Mouse (Mus musculus) forebrain, embryonic 12.5 days (tissue): ENCODE measurements at regions not wholly inside any gene's neighbourhood (a gene's known extent, or its start where the extent isn't known, plus 50 kb on each side); places are given as distances from the start of the nearest gene placed in this dataset.

Source experiments
- ATAC-seq: fragments of 200-750 bp; cut with Nextera tagmentation; 2 replicates; pipeline ENCODE4 v1.8.0; 2017; ENCODE audit warnings: moderate TSS enrichment; ENCODE audit not compliant: low FRiP score
- H3K27ac ChIP-seq: fragments of 300-500 bp; sonication (generic); 2 replicates; pipeline ENCODE4 v1.5.1; 2016; ENCODE audit warnings: mild to moderate bottlenecking
- H3K27me3 ChIP-seq: fragments of 300-500 bp; sonication (generic); 2 replicates; pipeline ENCODE4 v1.6.1; 2016; ENCODE audit warnings: mild to moderate bottlenecking
- H3K36me3 ChIP-seq: fragments of 300-500 bp; sonication (generic); replicated peaks from 2 replicates; pipeline ENCODE4 v1.6.1; 2016; ENCODE audit warnings: mild to moderate bottlenecking
- H3K4me1 ChIP-seq: fragments of 300-500 bp; sonication (generic); 2 replicates; pipeline ENCODE4 v1.6.1; 2016
- H3K4me2 ChIP-seq: fragments of 300-500 bp; sonication (generic); 2 replicates; pipeline ENCODE4 v1.6.1; 2016; ENCODE audit warnings: mild to moderate bottlenecking, moderate library complexity
- H3K4me3 ChIP-seq: fragments of 300-500 bp; sonication (generic); replicated peaks from 2 replicates; pipeline ENCODE4 v1.5.1; 2016; ENCODE audit warnings: mild to moderate bottlenecking
- H3K9ac ChIP-seq: fragments of 300-500 bp; sonication (generic); 2 replicates; pipeline ENCODE4 v1.6.1; 2016; ENCODE audit warnings: mild to moderate bottlenecking
- H3K9me3 ChIP-seq: fragments of 300-500 bp; sonication (generic); 2 replicates; pipeline ENCODE4 v1.6.1; 2016
- WGBS: fragments of 180-500 bp; shearing (Covaris S2); methylation state at CpG from one replicate; pipeline ENCODE4 v1.1.7; 2016; 5-methylcytosine and 5-hydroxymethylcytosine counted together

- Histone ChIP-seq H3K4me3 (no peak overlapping the region), H3K27me3 (no peaks in the 10 kb centered on the region), H3K36me3 (no peaks in the 10 kb centered on the region), H3K9ac (no peak overlapping the region), H3K9me3 (no peaks in the 10 kb centered on the region), H3K4me2 (no peak overlapping the region), H3K27ac (no peak overlapping the region), H3K4me1 (no peaks in the 10 kb centered on the region)
- no peak for ATAC-seq
- WGBS, result 74% methylated on average over 5 of the region's 5 CpGs
These were observed 360.1 kb downstream of the Gsdmc2 start for GRCm38 (mm10) chr15:63484910-63485309.

- no peaks in the 10 kb centered on the region for H3K36me3 ChIP-seq
- H3K4me2 ChIP-seq, result no peak overlapping the region
- WGBS, result 59% methylated on average over 4 of the region's 4 CpGs
- ATAC-seq, result no peak
- H3K9me3 ChIP-seq, result no peaks in the 10 kb centered on the region
- no peaks in the 10 kb centered on the region for H3K27me3 ChIP-seq
- no peaks in the 10 kb centered on the region for H3K4me1 ChIP-seq
- no peak overlapping the region for H3K9ac ChIP-seq
- H3K4me3 ChIP-seq, result no peak overlapping the region
- H3K27ac ChIP-seq, result no peak overlapping the region
These were observed 360.6 kb downstream of the Gsdmc2 start for GRCm38 (mm10) chr15:63484217-63484887.

- WGBS, result 63% methylated on average over 1 of the region's 1 CpGs
- H3K27ac ChIP-seq, result no peak overlapping the region
These were observed 365.6 kb downstream of the Gsdmc2 start for GRCm38 (mm10) chr15:63479270-63479805.

GRCm38 (mm10) chr15:63466916-63467315 is 378.1 kb downstream of the Gsdmc2 start:
- Histone ChIP-seq H3K36me3 (no peaks in the 10 kb centered on the region), H3K4me1 (no peaks in the 10 kb centered on the region), H3K4me2 (no peak overlapping the region), H3K9ac (no peak overlapping the region), H3K9me3 (no peaks in the 10 kb centered on the region), H3K27me3 (no peaks in the 10 kb centered on the region), H3K27ac (no peak overlapping the region), H3K4me3 (no peak overlapping the region)
- WGBS, result 89% methylated on average over 1 of the region's 1 CpGs
- ATAC-seq, result no peak

More at GRCm38 (mm10) chr15:63479270-63479805, 365.6 kb downstream of the Gsdmc2 start:
- no peak for ATAC-seq
- Histone ChIP-seq H3K9me3 (no peaks in the 10 kb centered on the region), H3K27me3 (no peaks in the 10 kb centered on the region), H3K4me2 (no peak overlapping the region), H3K9ac (no peak overlapping the region), H3K36me3 (no peaks in the 10 kb centered on the region), H3K4me3 (no peak overlapping the region), H3K4me1 (no peaks in the 10 kb centered on the region)

GRCm38 (mm10) chr15:63452529-63452928 is 392.4 kb downstream of the Gsdmc2 start:
- WGBS, result 87% methylated on average over 3 of the region's 3 CpGs
- no peaks in the 10 kb centered on the region for H3K36me3 ChIP-seq

GRCm38 (mm10) chr15:63446288-63446687 is 398.7 kb downstream of the Gsdmc2 start:
- WGBS, result 45% methylated on average over 4 of the region's 4 CpGs
- ATAC-seq, result no peak

More at GRCm38 (mm10) chr15:63452529-63452928, 392.4 kb downstream of the Gsdmc2 start:
- H3K27me3 ChIP-seq, result no peaks in the 10 kb centered on the region
- no peaks in the 10 kb centered on the region for H3K4me1 ChIP-seq
- H3K27ac ChIP-seq, result no peak overlapping the region
- H3K4me3 ChIP-seq, result no peak overlapping the region
- ATAC-seq, result no peak
- H3K4me2 ChIP-seq, result no peak overlapping the region
- H3K9ac ChIP-seq, result no peak overlapping the region
- no peaks in the 10 kb centered on the region for H3K9me3 ChIP-seq

GRCm38 (mm10) chr15:63445016-63445415 is 400.0 kb downstream of the Gsdmc2 start:
- H3K27me3 ChIP-seq, result no peaks in the 10 kb centered on the region
- no peaks in the 10 kb centered on the region for H3K36me3 ChIP-seq
- no peak overlapping the region for H3K4me3 ChIP-seq
- ATAC-seq, result no peak
- no peak overlapping the region for H3K4me2 ChIP-seq
- H3K4me1 ChIP-seq, result no peaks in the 10 kb centered on the region
- H3K27ac ChIP-seq, result no peak overlapping the region
- 88% methylated on average over 4 of the region's 4 CpGs for WGBS
- no peaks in the 10 kb centered on the region for H3K9me3 ChIP-seq
- no peak overlapping the region for H3K9ac ChIP-seq

More at GRCm38 (mm10) chr15:63446288-63446687, 398.7 kb downstream of the Gsdmc2 start:
- Histone ChIP-seq H3K9me3 (no peaks in the 10 kb centered on the region), H3K9ac (no peak overlapping the region), H3K27me3 (no peaks in the 10 kb centered on the region), H3K27ac (no peak overlapping the region), H3K4me2 (no peak overlapping the region), H3K4me3 (no peak overlapping the region), H3K36me3 (no peaks in the 10 kb centered on the region), H3K4me1 (no peaks in the 10 kb centered on the region)

GRCm38 (mm10) chr15:63442146-63442780 is 402.7 kb downstream of the Gsdmc2 start:
- H3K4me3 ChIP-seq, result no peak overlapping the region
- H3K9me3 ChIP-seq, result no peaks in the 10 kb centered on the region
- H3K27me3 ChIP-seq, result no peaks in the 10 kb centered on the region
- H3K4me2 ChIP-seq, result no peak overlapping the region
- no peak overlapping the region for H3K9ac ChIP-seq
- no peak for ATAC-seq
- WGBS, result 87% methylated on average over 6 of the region's 6 CpGs
- no peak overlapping the region for H3K27ac ChIP-seq
- H3K4me1 ChIP-seq, result no peaks in the 10 kb centered on the region
- no peaks in the 10 kb centered on the region for H3K36me3 ChIP-seq

GRCm38 (mm10) chr15:63412649-63413048 is 432.3 kb downstream of the Gsdmc2 start:
- no peaks in the 10 kb centered on the region for H3K4me1 ChIP-seq
- no peak overlapping the region for H3K9ac ChIP-seq
- WGBS, result 84% methylated on average over 4 of the region's 4 CpGs
- no peak overlapping the region for H3K27ac ChIP-seq
- no peak overlapping the region for H3K4me3 ChIP-seq
- H3K4me2 ChIP-seq, result no peak overlapping the region
- no peak for ATAC-seq
- H3K9me3 ChIP-seq, result no peaks in the 10 kb centered on the region
- H3K27me3 ChIP-seq, result no peaks in the 10 kb centered on the region
- no peaks in the 10 kb centered on the region for H3K36me3 ChIP-seq

- no peak overlapping the region for H3K4me2 ChIP-seq
- no peak overlapping the region for H3K27ac ChIP-seq
- no peak overlapping the region for H3K4me3 ChIP-seq
- H3K9me3 ChIP-seq, result no peaks in the 10 kb centered on the region
- no peaks in the 10 kb centered on the region for H3K27me3 ChIP-seq
- H3K4me1 ChIP-seq, result no peaks in the 10 kb centered on the region
- no peak overlapping the region for H3K9ac ChIP-seq
- ATAC-seq, result no peak
- no peaks in the 10 kb centered on the region for H3K36me3 ChIP-seq
- WGBS, result 95% methylated on average over 3 of the region's 3 CpGs
These were observed 433.2 kb downstream of the Gsdmc2 start for GRCm38 (mm10) chr15:63411771-63412118.

GRCm38 (mm10) chr15:63410994-63411770 is 433.8 kb downstream of the Gsdmc2 start:
- H3K4me3 ChIP-seq, result no peak overlapping the region
- H3K9me3 ChIP-seq, result no peaks in the 10 kb centered on the region
- H3K27me3 ChIP-seq, result no peaks in the 10 kb centered on the region
- H3K9ac ChIP-seq, result no peak overlapping the region
- no peak for ATAC-seq
- WGBS, result 75% methylated on average over 11 of the region's 11 CpGs
- no peak overlapping the region for H3K4me2 ChIP-seq
- no peak overlapping the region for H3K27ac ChIP-seq
- no peaks in the 10 kb centered on the region for H3K36me3 ChIP-seq
- no peaks in the 10 kb centered on the region for H3K4me1 ChIP-seq

- Histone ChIP-seq H3K27ac (no peak overlapping the region), H3K4me2 (no peak overlapping the region), H3K4me3 (no peak overlapping the region), H3K4me1 (no peaks in the 10 kb centered on the region), H3K9ac (no peak overlapping the region), H3K27me3 (no peaks in the 10 kb centered on the region), H3K9me3 (no peaks in the 10 kb centered on the region), H3K36me3 (no peaks in the 10 kb centered on the region)
- ATAC-seq, result no peak
- 54% methylated on average over 3 of the region's 3 CpGs for WGBS
These were observed 444.5 kb downstream of the Gsdmc2 start for GRCm38 (mm10) chr15:63400445-63400844.
